Mouse (Mus musculus): ENCODE results near the gene Mfsd2a. TPM values are rescaled to one million over a fixed set of nuclear protein-coding genes. Genes with fewer than 3 reads are reported as not detected.

Gene Mfsd2a
- polyA plus RNA-seq, 1 experiment from 2014 or later = 8.7 TPM

GRCm38 (mm10) chr4:122914186-122914585 is 46.8 kb downstream of the Mfsd2a start:
- H3K4me2 ChIP-seq (ENCODE audit: low read depth, severe bottlenecking) = no peak overlapping the region
- no peak overlapping the region for H3K27ac ChIP-seq (replicated peaks; ENCODE audit: low read depth, low read length)
- H3K4me3 ChIP-seq (ENCODE audit: low read depth, low read length) = no peak overlapping the region
- WGBS = 84% methylated on average over 7 of the region's 7 CpGs
- no peak overlapping the region for H3K9ac ChIP-seq (ENCODE audit: low read length)
- H3K4me1 ChIP-seq (ENCODE audit: control insufficient read depth, insufficient read depth, low read length) = no peaks in the 10 kb centered on the region
- no peaks in the 10 kb centered on the region for H3K27me3 ChIP-seq (ENCODE audit: control insufficient read depth, insufficient read depth, low read length)
- no peaks in the 10 kb centered on the region for H3K36me3 ChIP-seq (ENCODE audit: control insufficient read depth, insufficient read depth, low read length)
- H3K9me3 ChIP-seq (ENCODE audit: control insufficient read depth, low read length) = no peaks in the 10 kb centered on the region; the same call in 1 of the 2 replicates
- ATAC-seq (ENCODE audit: insufficient number of reproducible peaks, low FRiP score, low TSS enrichment, low read depth) (no peak), DNase-seq (ENCODE audit: low spot score) (no peak)

GRCm38 (mm10) chr4:122912613-122913012 is 48.4 kb downstream of the Mfsd2a start:
- no peak for DNase-seq (ENCODE audit: low spot score)
- Histone ChIP-seq H3K27ac (replicated peaks; ENCODE audit: low read depth, low read length) (no peak overlapping the region), H3K36me3 (ENCODE audit: control insufficient read depth, insufficient read depth, low read length) (no peaks in the 10 kb centered on the region), H3K9ac (ENCODE audit: low read length) (no peak overlapping the region), H3K9me3 (ENCODE audit: control insufficient read depth, low read length) (no peaks in the 10 kb centered on the region; the same call in 1 of the 2 replicates), H3K4me1 (ENCODE audit: control insufficient read depth, insufficient read depth, low read length) (no peaks in the 10 kb centered on the region), H3K4me3 (ENCODE audit: low read depth, low read length) (no peak overlapping the region), H3K4me2 (ENCODE audit: low read depth, severe bottlenecking) (no peak overlapping the region), H3K27me3 (ENCODE audit: control insufficient read depth, insufficient read depth, low read length) (no peaks in the 10 kb centered on the region)
- no peak for ATAC-seq (ENCODE audit: insufficient number of reproducible peaks, low FRiP score, low TSS enrichment, low read depth)
- WGBS = 66% methylated on average over 5 of the region's 5 CpGs

DNA sequence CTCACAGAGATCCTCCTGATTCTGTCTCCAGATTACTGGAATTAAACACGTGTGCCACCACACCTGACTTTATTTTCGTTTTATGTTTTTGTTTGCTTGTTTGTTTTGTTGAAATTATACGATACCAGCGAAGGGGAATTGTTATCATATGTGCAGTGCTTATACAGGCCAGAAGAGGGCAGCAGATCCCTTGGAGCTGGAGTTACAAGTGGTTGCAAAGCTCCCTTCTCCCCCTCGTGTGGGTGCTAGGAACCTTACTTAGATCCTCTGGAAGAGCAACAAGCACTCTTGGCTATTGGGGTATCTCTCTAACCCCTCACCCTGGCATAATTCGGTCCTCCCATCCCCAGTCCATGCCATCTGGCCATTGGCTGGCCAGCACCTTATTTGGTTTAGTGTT is 50.4 kb downstream of the Mfsd2a start:
- no peaks in the 10 kb centered on the region for H3K27me3 ChIP-seq (ENCODE audit: control insufficient read depth, insufficient read depth, low read length)
- H3K27ac ChIP-seq (replicated peaks; ENCODE audit: low read depth, low read length) = no peak overlapping the region
- no peaks in the 10 kb centered on the region for H3K4me1 ChIP-seq (ENCODE audit: control insufficient read depth, insufficient read depth, low read length)
- no peak overlapping the region for H3K4me3 ChIP-seq (ENCODE audit: low read depth, low read length)
- DNase-seq (ENCODE audit: low spot score) = no peak
- WGBS = 41% methylated on average over 6 of the region's 6 CpGs
- no peaks in the 10 kb centered on the region; the same call in 1 of the 2 replicates for H3K9me3 ChIP-seq (ENCODE audit: control insufficient read depth, low read length)
- no peak overlapping the region for H3K9ac ChIP-seq (ENCODE audit: low read length)
- H3K4me2 ChIP-seq (ENCODE audit: low read depth, severe bottlenecking) = no peak overlapping the region
- no peak for ATAC-seq (ENCODE audit: insufficient number of reproducible peaks, low FRiP score, low TSS enrichment, low read depth)
- H3K36me3 ChIP-seq (ENCODE audit: control insufficient read depth, insufficient read depth, low read length) = no peaks in the 10 kb centered on the region

GRCm38 (mm10) chr4:122909572-122910189 is 51.3 kb downstream of the Mfsd2a start:
- WGBS = 71% methylated on average over 12 of the region's 12 CpGs
- no peak for ATAC-seq (ENCODE audit: insufficient number of reproducible peaks, low FRiP score, low TSS enrichment, low read depth)
- H3K4me3 ChIP-seq (ENCODE audit: low read depth, low read length) = no peak overlapping the region
- H3K9me3 ChIP-seq (ENCODE audit: control insufficient read depth, low read length) = no peaks in the 10 kb centered on the region; the same call in 1 of the 2 replicates
- H3K4me2 ChIP-seq (ENCODE audit: low read depth, severe bottlenecking) = no peak overlapping the region
- H3K36me3 ChIP-seq (ENCODE audit: control insufficient read depth, insufficient read depth, low read length) = no peaks in the 10 kb centered on the region
- H3K9ac ChIP-seq (ENCODE audit: low read length) = no peak overlapping the region
- H3K4me1 ChIP-seq (ENCODE audit: control insufficient read depth, insufficient read depth, low read length) = no peaks in the 10 kb centered on the region
- DNase-seq (ENCODE audit: low spot score) = no peak
- H3K27me3 ChIP-seq (ENCODE audit: control insufficient read depth, insufficient read depth, low read length) = no peaks in the 10 kb centered on the region
- H3K27ac ChIP-seq (replicated peaks; ENCODE audit: low read depth, low read length) = no peak overlapping the region

- H3K4me2 ChIP-seq (ENCODE audit: low read depth, severe bottlenecking) = no peak overlapping the region
- H3K27me3 ChIP-seq (ENCODE audit: control insufficient read depth, insufficient read depth, low read length) = no peaks in the 10 kb centered on the region
- H3K4me3 ChIP-seq (ENCODE audit: low read depth, low read length) = no peak overlapping the region
- no peaks in the 10 kb centered on the region for H3K4me1 ChIP-seq (ENCODE audit: control insufficient read depth, insufficient read depth, low read length)
- ATAC-seq (ENCODE audit: insufficient number of reproducible peaks, low FRiP score, low TSS enrichment, low read depth) (no peak), DNase-seq (ENCODE audit: low spot score) (no peak)
- H3K9ac ChIP-seq (ENCODE audit: low read length) = no peak overlapping the region
- H3K36me3 ChIP-seq (ENCODE audit: control insufficient read depth, insufficient read depth, low read length) = no peaks in the 10 kb centered on the region
- no peaks in the 10 kb centered on the region for H3K9me3 ChIP-seq (ENCODE audit: control insufficient read depth, low read length)
- no peak overlapping the region for H3K27ac ChIP-seq (replicated peaks; ENCODE audit: low read depth, low read length)
- 56% methylated on average over 10 of the region's 10 CpGs for WGBS
These were observed 55.6 kb downstream of the Mfsd2a start for GRCm38 (mm10) chr4:122905359-122905758.

- no peak overlapping the region for H3K4me2 ChIP-seq (ENCODE audit: low read depth, severe bottlenecking)
- no peak overlapping the region for H3K4me3 ChIP-seq (ENCODE audit: low read depth, low read length)
- H3K36me3 ChIP-seq (ENCODE audit: control insufficient read depth, insufficient read depth, low read length) = no peaks in the 10 kb centered on the region
- H3K27me3 ChIP-seq (ENCODE audit: control insufficient read depth, insufficient read depth, low read length) = no peaks in the 10 kb centered on the region
- WGBS = 88% methylated on average over 3 of the region's 3 CpGs
- ATAC-seq (ENCODE audit: insufficient number of reproducible peaks, low FRiP score, low TSS enrichment, low read depth) (no peak), DNase-seq (ENCODE audit: low spot score) (no peak)
- H3K4me1 ChIP-seq (ENCODE audit: control insufficient read depth, insufficient read depth, low read length) = no peaks in the 10 kb centered on the region
- H3K9me3 ChIP-seq (ENCODE audit: control insufficient read depth, low read length) = no peaks in the 10 kb centered on the region
- no peak overlapping the region for H3K9ac ChIP-seq (ENCODE audit: low read length)
- H3K27ac ChIP-seq (replicated peaks; ENCODE audit: low read depth, low read length) = no peak overlapping the region
These were observed 57.3 kb downstream of the Mfsd2a start for GRCm38 (mm10) chr4:122903709-122904108.

DNA sequence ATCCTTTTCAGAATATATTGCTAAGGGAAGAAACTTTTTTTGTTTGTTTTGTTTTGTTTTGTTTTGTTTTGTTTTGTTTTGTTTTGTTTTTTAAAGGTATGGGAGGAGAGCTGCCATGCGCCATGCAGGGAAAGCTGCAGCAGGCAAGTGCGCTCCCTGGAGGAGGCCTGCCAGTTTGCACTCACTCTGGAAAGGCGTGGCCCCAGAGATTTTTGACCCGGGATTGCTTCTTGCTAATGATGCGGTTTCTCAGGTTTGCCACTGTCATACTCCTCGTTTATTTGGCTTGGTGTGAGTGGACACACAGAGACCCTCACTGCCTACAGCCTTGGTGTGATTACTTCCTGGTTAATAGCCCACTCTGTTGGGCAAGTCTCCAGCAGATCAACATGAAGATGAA is 58.8 kb downstream of the Mfsd2a start:
- H3K4me1 ChIP-seq (ENCODE audit: control insufficient read depth, insufficient read depth, low read length) = no peaks in the 10 kb centered on the region
- H3K36me3 ChIP-seq (ENCODE audit: control insufficient read depth, insufficient read depth, low read length) = no peaks in the 10 kb centered on the region
- ATAC-seq (ENCODE audit: insufficient number of reproducible peaks, low FRiP score, low TSS enrichment, low read depth) (no peak), DNase-seq (ENCODE audit: low spot score) (peak; percentile 39)
- H3K27me3 ChIP-seq (ENCODE audit: control insufficient read depth, insufficient read depth, low read length) = no peaks in the 10 kb centered on the region
- H3K9me3 ChIP-seq (ENCODE audit: control insufficient read depth, low read length) = no peaks in the 10 kb centered on the region
- no peak overlapping the region for H3K9ac ChIP-seq (ENCODE audit: low read length)
- H3K4me2 ChIP-seq (ENCODE audit: low read depth, severe bottlenecking) = no peak overlapping the region
- H3K4me3 ChIP-seq (ENCODE audit: low read depth, low read length) = no peak overlapping the region
- WGBS = 25% methylated on average over 6 of the region's 6 CpGs
- no peak overlapping the region for H3K27ac ChIP-seq (replicated peaks; ENCODE audit: low read depth, low read length)

GRCm38 (mm10) chr4:122898313-122898712 is 62.7 kb downstream of the Mfsd2a start:
- DNase-seq (ENCODE audit: low spot score) = peak; percentile 70
- no peak overlapping the region for H3K4me2 ChIP-seq (ENCODE audit: low read depth, severe bottlenecking)
- no peak overlapping the region for H3K27ac ChIP-seq (replicated peaks; ENCODE audit: low read depth, low read length)
- H3K4me3 ChIP-seq (ENCODE audit: low read depth, low read length) = no peak overlapping the region
- H3K27me3 ChIP-seq (ENCODE audit: control insufficient read depth, insufficient read depth, low read length) = no peaks in the 10 kb centered on the region
- 18% methylated on average over 5 of the region's 5 CpGs for WGBS
- ATAC-seq (ENCODE audit: insufficient number of reproducible peaks, low FRiP score, low TSS enrichment, low read depth) = no peak
- H3K36me3 ChIP-seq (ENCODE audit: control insufficient read depth, insufficient read depth, low read length) = no peaks in the 10 kb centered on the region
- H3K4me1 ChIP-seq (ENCODE audit: control insufficient read depth, insufficient read depth, low read length) = no peaks in the 10 kb centered on the region
- H3K9me3 ChIP-seq (ENCODE audit: control insufficient read depth, low read length) = no peaks in the 10 kb centered on the region
- H3K9ac ChIP-seq (ENCODE audit: low read length) = no peak overlapping the region

DNA sequence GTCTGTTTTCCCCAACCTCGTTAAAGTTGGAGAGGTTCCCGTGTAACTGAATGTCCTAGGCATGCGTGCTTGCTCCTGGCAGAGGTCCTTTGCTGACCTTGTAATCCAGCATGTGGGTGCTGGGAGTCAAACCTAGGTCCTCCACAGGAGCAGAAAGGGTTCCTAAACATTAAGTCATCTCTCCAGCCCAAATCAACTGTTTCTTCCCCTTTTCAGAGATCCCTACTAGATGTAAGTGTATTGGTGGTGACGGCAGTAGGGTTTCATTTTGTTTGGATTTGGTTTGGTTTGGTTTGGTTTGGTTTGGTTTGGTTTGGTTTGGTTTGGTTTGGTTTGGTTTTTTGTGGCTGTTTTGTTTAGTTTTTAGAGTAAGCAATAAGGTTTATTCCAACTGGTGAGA is 63.2 kb downstream of the Mfsd2a start:
- H3K9ac ChIP-seq (ENCODE audit: low read length) = no peak overlapping the region
- H3K27ac ChIP-seq (replicated peaks; ENCODE audit: low read depth, low read length) = no peak overlapping the region
- ATAC-seq (ENCODE audit: insufficient number of reproducible peaks, low FRiP score, low TSS enrichment, low read depth) = no peak
- no peaks in the 10 kb centered on the region for H3K27me3 ChIP-seq (ENCODE audit: control insufficient read depth, insufficient read depth, low read length)
- H3K9me3 ChIP-seq (ENCODE audit: control insufficient read depth, low read length) = no peaks in the 10 kb centered on the region
- H3K36me3 ChIP-seq (ENCODE audit: control insufficient read depth, insufficient read depth, low read length) = no peaks in the 10 kb centered on the region
- H3K4me2 ChIP-seq (ENCODE audit: low read depth, severe bottlenecking) = no peak overlapping the region
- H3K4me1 ChIP-seq (ENCODE audit: control insufficient read depth, insufficient read depth, low read length) = no peaks in the 10 kb centered on the region
- no peak for DNase-seq (ENCODE audit: low spot score)
- WGBS = 83% methylated on average over 4 of the region's 4 CpGs
- no peak overlapping the region for H3K4me3 ChIP-seq (ENCODE audit: low read depth, low read length)

Measured in limb, embryonic 11.5 days (tissue).